Mouse (Mus musculus) lung, postnatal 4 days (tissue): Measurements from ENCODE around the gene S100a6.
A peak's percentile ranks its signal among the peaks of the same experiment; 100 is the strongest.

Experiments
- DNase-seq, 2 experiments: peaks; one replicate each; pipeline ENCODE4 v3.0.0; 2021

Gene S100a6

GRCm38 (mm10) chr3:90629298-90629697, 16.6 kb downstream of the S100a6 start:
- no peak for DNase-seq

GRCm38 (mm10) chr3:90631984-90632383, 19.3 kb downstream of the S100a6 start:
- DNase-seq: no peak

- DNase-seq: no peak
These were observed 26.0 kb downstream of the S100a6 start for GRCm38 (mm10) chr3:90638511-90639275.

- peak in 1 of 2 experiments; percentile 43 for DNase-seq
These were observed 27.0 kb downstream of the S100a6 start for GRCm38 (mm10) chr3:90639511-90640154.

- DNase-seq: no peak
These were observed 28.3 kb downstream of the S100a6 start for GRCm38 (mm10) chr3:90640981-90641380.

- peak; percentile 45 to 67 for DNase-seq
These were observed 31.5 kb downstream of the S100a6 start for GRCm38 (mm10) chr3:90644220-90644619.

GRCm38 (mm10) chr3:90647291-90647690, 34.6 kb downstream of the S100a6 start:
- no peak for DNase-seq

- DNase-seq: no peak
These were observed 36.3 kb downstream of the S100a6 start for GRCm38 (mm10) chr3:90648981-90649380.

- DNase-seq: no peak
These were observed 37.1 kb downstream of the S100a6 start for GRCm38 (mm10) chr3:90649832-90650231.

GRCm38 (mm10) chr3:90652878-90653508, 40.3 kb downstream of the S100a6 start:
- DNase-seq: peak; percentile 49 to 77

GRCm38 (mm10) chr3:90653717-90654116, 41.0 kb downstream of the S100a6 start, which contains the start of gene S100a7a:
TSS of gene S100a7a (plus strand) at chr3:90654017.
- DNase-seq: no peak

- peak in 1 of 2 experiments; percentile 22 for DNase-seq
These were observed 44.7 kb downstream of the S100a6 start for GRCm38 (mm10) chr3:90657405-90657804.

GRCm38 (mm10) chr3:90659364-90660044, 46.8 kb downstream of the S100a6 start:
- peak; percentile 21 to 24 for DNase-seq

- peak in 1 of 2 experiments; percentile 20 for DNase-seq
These were observed 51.5 kb downstream of the S100a6 start for GRCm38 (mm10) chr3:90664219-90664618.

GRCm38 (mm10) chr3:90668846-90669245, 56.2 kb downstream of the S100a6 start, which contains the start of gene S100a8:
TSS of gene S100a8 (plus strand) at chr3:90668978.
- DNase-seq: peak; percentile 70 to 78
